Mouse (Mus musculus): ENCODE data around the gene Hoxa9. TPM values are rescaled to one million over a fixed set of nuclear protein-coding genes. Genes with fewer than 3 reads are reported as not detected.

The Hoxa9 gene
- polyA plus RNA-seq, 1 experiment from 2014 or later: 90.5 TPM

DNA sequence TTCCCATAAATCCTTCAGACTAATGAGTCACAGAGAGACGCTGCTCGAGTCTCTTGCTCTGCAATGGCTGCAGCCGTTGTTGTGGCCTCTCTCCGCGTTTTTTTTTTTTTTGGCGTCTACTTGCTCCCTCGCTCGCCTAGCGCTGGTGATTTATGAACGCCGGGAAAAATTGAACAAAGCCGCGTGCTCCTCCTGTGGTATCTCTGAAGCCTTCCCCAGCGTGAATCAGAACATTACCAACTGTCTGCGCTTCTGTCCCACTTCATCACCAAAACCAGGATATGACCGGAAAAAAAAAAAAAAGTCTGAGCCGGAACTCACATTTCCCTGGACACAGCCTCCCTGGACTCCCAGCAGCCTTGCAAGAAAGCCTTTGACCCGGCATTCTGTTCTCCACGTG lies 45.7 kb downstream of the Hoxa9 start:
- H3K27ac ChIP-seq (replicated peaks; ENCODE audit: low read depth, low read length): no peak overlapping the region
- H3K9ac ChIP-seq (ENCODE audit: low read length): no peak overlapping the region
- no peaks in the 10 kb centered on the region for H3K36me3 ChIP-seq (ENCODE audit: control insufficient read depth, insufficient read depth, low read length)
- H3K4me1 ChIP-seq (ENCODE audit: control insufficient read depth, insufficient read depth, low read length): peaks cover 54% of the 10 kb centered on the region
- no peak for DNase-seq (ENCODE audit: low spot score)
- H3K4me2 ChIP-seq (ENCODE audit: low read depth, severe bottlenecking): peak overlapping the region; percentile 36
- WGBS: 2% methylated on average over 19 of the region's 19 CpGs
- H3K9me3 ChIP-seq (ENCODE audit: control insufficient read depth, low read length): no peaks in the 10 kb centered on the region
- ATAC-seq (ENCODE audit: insufficient number of reproducible peaks, low FRiP score, low TSS enrichment, low read depth): no peak
- no peak overlapping the region for H3K4me3 ChIP-seq (ENCODE audit: low read depth, low read length)
- peaks cover 19% of the 10 kb centered on the region for H3K27me3 ChIP-seq (ENCODE audit: control insufficient read depth, insufficient read depth, low read length)

DNA sequence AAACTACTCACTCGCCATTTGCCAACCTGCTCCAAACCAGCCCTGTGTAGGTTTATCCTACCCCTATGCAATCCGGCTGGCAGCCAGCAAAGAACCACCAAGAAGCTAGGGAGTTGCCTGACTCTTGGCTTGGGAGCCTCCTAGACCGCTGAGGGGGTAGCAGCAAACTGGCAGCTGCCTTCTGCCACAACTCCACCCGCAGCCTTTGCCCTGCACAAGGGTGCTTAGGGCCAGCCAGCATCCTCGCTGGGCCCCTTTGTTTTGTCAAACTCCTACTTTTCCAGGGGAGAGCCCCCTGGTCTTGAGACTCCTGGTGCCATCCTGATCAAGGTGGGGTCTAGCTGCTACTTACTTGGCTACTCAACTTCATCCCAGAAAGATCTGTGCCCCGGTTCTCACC lies 46.2 kb downstream of the Hoxa9 start:
- no peak overlapping the region for H3K9ac ChIP-seq (ENCODE audit: low read length)
- H3K27ac ChIP-seq (replicated peaks; ENCODE audit: low read depth, low read length): 0 out of 2 replicates have a peak overlapping the region, but pooled peaks have one; percentile 30
- peak overlapping the region; percentile 29; the same call in 1 of the 2 replicates for H3K4me2 ChIP-seq (ENCODE audit: low read depth, severe bottlenecking)
- no peaks in the 10 kb centered on the region for H3K9me3 ChIP-seq (ENCODE audit: control insufficient read depth, low read length)
- no peaks in the 10 kb centered on the region for H3K36me3 ChIP-seq (ENCODE audit: control insufficient read depth, insufficient read depth, low read length)
- DNase-seq (ENCODE audit: low spot score) (no peak), ATAC-seq (ENCODE audit: insufficient number of reproducible peaks, low FRiP score, low TSS enrichment, low read depth) (no peak)
- peaks cover 60% of the 10 kb centered on the region for H3K4me1 ChIP-seq (ENCODE audit: control insufficient read depth, insufficient read depth, low read length)
- 15% methylated on average over 6 of the region's 6 CpGs for WGBS
- no peak overlapping the region for H3K4me3 ChIP-seq (ENCODE audit: low read depth, low read length)
- H3K27me3 ChIP-seq (ENCODE audit: control insufficient read depth, insufficient read depth, low read length): peaks cover 18% of the 10 kb centered on the region

- peaks cover 65% of the 10 kb centered on the region for H3K4me1 ChIP-seq (ENCODE audit: control insufficient read depth, insufficient read depth, low read length)
- H3K4me3 ChIP-seq (ENCODE audit: low read depth, low read length): no peak overlapping the region
- H3K9me3 ChIP-seq (ENCODE audit: control insufficient read depth, low read length): no peaks in the 10 kb centered on the region
- no peaks in the 10 kb centered on the region for H3K36me3 ChIP-seq (ENCODE audit: control insufficient read depth, insufficient read depth, low read length)
- no peak for ATAC-seq (ENCODE audit: insufficient number of reproducible peaks, low FRiP score, low TSS enrichment, low read depth)
- H3K4me2 ChIP-seq (ENCODE audit: low read depth, severe bottlenecking): 0 out of 2 replicates have a peak overlapping the region, but pooled peaks have one; percentile 4
- H3K9ac ChIP-seq (ENCODE audit: low read length): no peak overlapping the region
- peak overlapping the region; percentile 69 for H3K27ac ChIP-seq (replicated peaks; ENCODE audit: low read depth, low read length)
- WGBS: 18% methylated on average over 10 of the region's 10 CpGs
- peaks cover 15% of the 10 kb centered on the region for H3K27me3 ChIP-seq (ENCODE audit: control insufficient read depth, insufficient read depth, low read length)
- no peak for DNase-seq (ENCODE audit: low spot score)
These were observed 47.4 kb downstream of the Hoxa9 start for GRCm38 (mm10) chr6:52183311-52184080.

- 15% methylated on average over 1 of the region's 1 CpGs for WGBS
- H3K9me3 ChIP-seq (ENCODE audit: control insufficient read depth, low read length): no peaks in the 10 kb centered on the region
These were observed 48.1 kb downstream of the Hoxa9 start for GRCm38 (mm10) chr6:52182793-52183192.

GRCm38 (mm10) chr6:52182030-52182429 lies 48.9 kb downstream of the Hoxa9 start:
- WGBS: 23% methylated on average over 2 of the region's 2 CpGs
- DNase-seq (ENCODE audit: low spot score) (no peak), ATAC-seq (ENCODE audit: insufficient number of reproducible peaks, low FRiP score, low TSS enrichment, low read depth) (no peak)
- Histone ChIP-seq H3K36me3 (ENCODE audit: control insufficient read depth, insufficient read depth, low read length) (no peaks in the 10 kb centered on the region), H3K4me1 (ENCODE audit: control insufficient read depth, insufficient read depth, low read length) (peaks cover 73% of the 10 kb centered on the region), H3K9me3 (ENCODE audit: control insufficient read depth, low read length) (no peaks in the 10 kb centered on the region), H3K27ac (replicated peaks; ENCODE audit: low read depth, low read length) (no peak overlapping the region), H3K9ac (ENCODE audit: low read length) (no peak overlapping the region), H3K4me3 (ENCODE audit: low read depth, low read length) (no peak overlapping the region), H3K27me3 (ENCODE audit: control insufficient read depth, insufficient read depth, low read length) (peaks cover 14% of the 10 kb centered on the region), H3K4me2 (ENCODE audit: low read depth, severe bottlenecking) (no peak overlapping the region)

More at GRCm38 (mm10) chr6:52182793-52183192, 48.1 kb downstream of the Hoxa9 start:
- ATAC-seq (ENCODE audit: insufficient number of reproducible peaks, low FRiP score, low TSS enrichment, low read depth) (no peak), DNase-seq (ENCODE audit: low spot score) (no peak)
- Histone ChIP-seq H3K27ac (replicated peaks; ENCODE audit: low read depth, low read length) (peak overlapping the region; percentile 69; the same call in 1 of the 2 replicates), H3K4me1 (ENCODE audit: control insufficient read depth, insufficient read depth, low read length) (peaks cover 68% of the 10 kb centered on the region), H3K27me3 (ENCODE audit: control insufficient read depth, insufficient read depth, low read length) (peaks cover 15% of the 10 kb centered on the region), H3K36me3 (ENCODE audit: control insufficient read depth, insufficient read depth, low read length) (no peaks in the 10 kb centered on the region), H3K4me3 (ENCODE audit: low read depth, low read length) (no peak overlapping the region), H3K9ac (ENCODE audit: low read length) (no peak overlapping the region), H3K4me2 (ENCODE audit: low read depth, severe bottlenecking) (no peak overlapping the region)

DNA sequence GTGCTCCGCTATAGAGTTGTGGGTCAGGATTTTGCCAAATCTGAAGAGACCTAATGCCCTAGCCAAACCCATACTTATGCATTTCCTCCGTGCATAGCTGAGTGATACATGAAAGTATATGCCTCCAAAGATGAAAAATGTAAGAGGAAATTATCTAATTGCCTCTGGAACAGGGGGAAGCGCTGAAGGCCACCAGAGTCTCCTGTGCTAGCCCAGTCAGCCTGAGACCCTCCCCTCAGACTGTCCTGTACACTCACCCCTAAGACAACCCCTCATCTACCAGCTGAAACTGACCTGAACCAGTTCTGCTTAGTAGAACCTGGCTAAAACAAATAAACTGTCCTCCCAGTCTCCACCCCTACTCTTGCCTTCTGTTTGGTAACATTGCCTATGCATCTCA lies 50.2 kb downstream of the Hoxa9 start:
- 29% methylated on average over 3 of the region's 3 CpGs for WGBS
- Histone ChIP-seq H3K27ac (replicated peaks; ENCODE audit: low read depth, low read length) (0 out of 2 replicates have a peak overlapping the region, but pooled peaks have one; percentile 8), H3K9ac (ENCODE audit: low read length) (0 out of 2 replicates have a peak overlapping the region, but pooled peaks have one; percentile 7), H3K27me3 (ENCODE audit: control insufficient read depth, insufficient read depth, low read length) (peaks cover 12% of the 10 kb centered on the region), H3K4me2 (ENCODE audit: low read depth, severe bottlenecking) (no peak overlapping the region), H3K4me1 (ENCODE audit: control insufficient read depth, insufficient read depth, low read length) (peaks cover 78% of the 10 kb centered on the region), H3K36me3 (ENCODE audit: control insufficient read depth, insufficient read depth, low read length) (no peaks in the 10 kb centered on the region), H3K9me3 (ENCODE audit: control insufficient read depth, low read length) (no peaks in the 10 kb centered on the region), H3K4me3 (ENCODE audit: low read depth, low read length) (no peak overlapping the region)
- ATAC-seq (ENCODE audit: insufficient number of reproducible peaks, low FRiP score, low TSS enrichment, low read depth) (no peak), DNase-seq (ENCODE audit: low spot score) (no peak)

DNA sequence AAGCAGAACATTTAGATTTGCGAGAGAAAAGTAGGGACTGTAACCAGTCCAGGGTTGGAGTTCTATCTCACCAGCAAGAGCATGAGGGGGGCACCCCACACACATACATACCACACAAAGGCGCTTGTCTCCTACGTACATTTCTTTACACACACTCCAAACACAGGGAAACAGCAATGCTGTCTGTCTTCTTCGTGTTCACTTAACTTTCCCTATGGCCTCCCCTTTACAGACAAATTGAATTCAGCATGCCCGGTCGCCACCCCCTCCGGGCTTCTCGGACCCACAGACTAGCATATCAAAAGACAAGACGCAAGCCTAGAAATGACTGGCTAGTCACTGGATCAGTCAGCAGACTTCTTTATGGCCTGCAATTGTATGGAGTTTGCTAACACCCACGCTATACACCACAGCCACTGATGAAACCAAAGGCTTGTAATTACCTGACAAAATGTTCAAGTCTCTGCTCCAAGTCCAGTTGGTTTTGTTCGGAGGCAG lies 50.6 kb downstream of the Hoxa9 start:
- DNase-seq (ENCODE audit: low spot score) (no peak), ATAC-seq (ENCODE audit: insufficient number of reproducible peaks, low FRiP score, low TSS enrichment, low read depth) (no peak)
- Histone ChIP-seq H3K27me3 (ENCODE audit: control insufficient read depth, insufficient read depth, low read length) (peaks cover 12% of the 10 kb centered on the region), H3K9ac (ENCODE audit: low read length) (no peak overlapping the region), H3K4me1 (ENCODE audit: control insufficient read depth, insufficient read depth, low read length) (peaks cover 78% of the 10 kb centered on the region), H3K9me3 (ENCODE audit: control insufficient read depth, low read length) (no peaks in the 10 kb centered on the region), H3K36me3 (ENCODE audit: control insufficient read depth, insufficient read depth, low read length) (no peaks in the 10 kb centered on the region), H3K4me3 (ENCODE audit: low read depth, low read length) (0 out of 2 replicates have a peak overlapping the region, but pooled peaks have one; percentile 5), H3K4me2 (ENCODE audit: low read depth, severe bottlenecking) (peak overlapping the region; percentile 8; the same call in 1 of the 2 replicates), H3K27ac (replicated peaks; ENCODE audit: low read depth, low read length) (peak overlapping the region; percentile 8; the same call in 1 of the 2 replicates)
- 12% methylated on average over 11 of the region's 11 CpGs for WGBS

GRCm38 (mm10) chr6:52179690-52180089 lies 51.2 kb downstream of the Hoxa9 start:
- H3K4me3 ChIP-seq (ENCODE audit: low read depth, low read length): 0 out of 2 replicates have a peak overlapping the region, but pooled peaks have one; percentile 5
- H3K4me2 ChIP-seq (ENCODE audit: low read depth, severe bottlenecking): peak overlapping the region; percentile 8; the same call in 1 of the 2 replicates
- peaks cover 75% of the 10 kb centered on the region for H3K4me1 ChIP-seq (ENCODE audit: control insufficient read depth, insufficient read depth, low read length)

More at GRCm38 (mm10) chr6:52179690-52180089, 51.2 kb downstream of the Hoxa9 start:
- WGBS: 4% methylated on average over 10 of the region's 10 CpGs
- no peak for ATAC-seq (ENCODE audit: insufficient number of reproducible peaks, low FRiP score, low TSS enrichment, low read depth)
- H3K36me3 ChIP-seq (ENCODE audit: control insufficient read depth, insufficient read depth, low read length): no peaks in the 10 kb centered on the region
- no peaks in the 10 kb centered on the region for H3K9me3 ChIP-seq (ENCODE audit: control insufficient read depth, low read length)
- no peak overlapping the region for H3K9ac ChIP-seq (ENCODE audit: low read length)
- peaks cover 11% of the 10 kb centered on the region for H3K27me3 ChIP-seq (ENCODE audit: control insufficient read depth, insufficient read depth, low read length)
- no peak overlapping the region; the same call in 1 of the 2 replicates for H3K27ac ChIP-seq (replicated peaks; ENCODE audit: low read depth, low read length)
- DNase-seq (ENCODE audit: low spot score): peak; percentile 22
